In genomic region chr4:47402200-47402599, GRCm38 (mm10) we compare ENCODE assay signal across 21 mouse cellular contexts. TPM values are rescaled to one million over a fixed set of nuclear protein-coding genes. Genes with fewer than 3 reads are reported as not detected.
DNase-seq lines count a peak whose midpoint lies in the region; ATAC-seq and TF ChIP-seq lines count a peak whose summit lies in the region.
"Had no signal": no experiment of that assay in that cellular context is flagged by ENCODE, and none has a peak within 500 bp of the region (broad histone marks: within the 10 kb centered on the region; RNA-seq: fewer than 3 reads in every experiment).

No protein-coding gene starts in this region.

- 0 out of 2 replicates have a peak, but pooled peaks have one; percentile 41 for ATAC-seq in lung, embryonic 14.5 days (ENCODE audit: insufficient read depth)
- ATAC-seq in heart, embryonic 13.5 days (ENCODE audit: extremely low read depth, insufficient number of reproducible peaks, low FRiP score, low TSS enrichment): peak; percentile 51; the same call in 1 of the 2 replicates
- peak; percentile 51; the same call in 1 of the 2 replicates for ATAC-seq in megakaryocyte progenitor cell, adult 5-6 weeks (replicated peaks; ENCODE audit: poor library complexity)
- no peak for ATAC-seq in hindbrain, embryonic 12.5 days (ENCODE audit: low FRiP score)
- no peak for ATAC-seq in neural tube, embryonic 15.5 days (ENCODE audit: low FRiP score)
- ATAC-seq: hindbrain, embryonic 16.5 days; intestine, embryonic 16.5 days had no signal

- H3K4me1 ChIP-seq in lung, embryonic 14.5 days (ENCODE audit: insufficient read depth): no peaks in the 10 kb centered on the region
- H3K4me1 ChIP-seq in heart, embryonic 13.5 days: peaks cover 28% of the 10 kb centered on the region
- H3K4me1 ChIP-seq in hindbrain, embryonic 12.5 days: no peaks in the 10 kb centered on the region
- no peaks in the 10 kb centered on the region for H3K4me1 ChIP-seq in neural tube, embryonic 15.5 days
- H3K4me1 ChIP-seq: embryonic facial prominence, embryonic 10.5 days; kidney, embryonic 15.5 days; liver, embryonic 13.5 days; stomach, embryonic 15.5 days had no signal

- no peak for TF ChIP-seq CTCF in lung, embryonic 14.5 days (IDR thresholded peaks at IDR 0.05; ENCODE audit: low read depth)

- no peak overlapping the region for H3K27ac ChIP-seq in lung, embryonic 14.5 days (ENCODE audit: low read depth)
- H3K27ac ChIP-seq in heart, embryonic 13.5 days (replicated peaks): peak overlapping the region; percentile 86
- H3K27ac ChIP-seq in hindbrain, embryonic 12.5 days: no peak overlapping the region
- H3K27ac ChIP-seq in neural tube, embryonic 15.5 days (replicated peaks): no peak overlapping the region
- H3K27ac ChIP-seq: embryonic facial prominence, embryonic 10.5 days; kidney, embryonic 15.5 days; left cerebral cortex, adult 2 months; liver, embryonic 13.5 days; stomach, embryonic 15.5 days had no signal

- H3K4me3 ChIP-seq in lung, embryonic 14.5 days (ENCODE audit: low read depth, low read length): no peak overlapping the region
- H3K4me3 ChIP-seq in heart, embryonic 13.5 days: no peak overlapping the region
- no peak overlapping the region for H3K4me3 ChIP-seq in hindbrain, embryonic 12.5 days
- H3K4me3 ChIP-seq in neural tube, embryonic 15.5 days (replicated peaks): no peak overlapping the region
- H3K4me3 ChIP-seq: embryonic facial prominence, embryonic 10.5 days; kidney, embryonic 15.5 days; left cerebral cortex, adult 2 months; liver, embryonic 13.5 days; stomach, embryonic 15.5 days had no signal

- H3K36me3 ChIP-seq in lung, embryonic 14.5 days (ENCODE audit: insufficient read depth): peaks cover 52% of the 10 kb centered on the region
- peaks cover 64% of the 10 kb centered on the region for H3K36me3 ChIP-seq in heart, embryonic 13.5 days
- H3K36me3 ChIP-seq in hindbrain, embryonic 12.5 days: peaks cover 35% of the 10 kb centered on the region
- peaks cover 19% of the 10 kb centered on the region for H3K36me3 ChIP-seq in neural tube, embryonic 15.5 days
- H3K36me3 ChIP-seq: stomach, embryonic 15.5 days had no signal

- no peaks in the 10 kb centered on the region for H3K9me3 ChIP-seq in lung, embryonic 14.5 days (ENCODE audit: low read depth, low read length)
- no peaks in the 10 kb centered on the region for H3K9me3 ChIP-seq in heart, embryonic 13.5 days
- no peaks in the 10 kb centered on the region for H3K9me3 ChIP-seq in hindbrain, embryonic 12.5 days (replicated peaks)
- no peaks in the 10 kb centered on the region for H3K9me3 ChIP-seq in neural tube, embryonic 15.5 days (replicated peaks)
- H3K9me3 ChIP-seq: embryonic facial prominence, embryonic 10.5 days; kidney, embryonic 15.5 days; liver, embryonic 13.5 days; stomach, embryonic 15.5 days had no signal

- DNase-seq in lung, embryonic 14.5 days: no peak
- DNase-seq in lung, adult 18-20 months: no peak
- peak; percentile 31 for DNase-seq in adipocyte (ENCODE audit: low spot score)
- no peak for DNase-seq in spleen, postnatal 14 days (ENCODE audit: low spot score in 2 of 2)
- DNase-seq: cerebellum, adult 8-10 months; kidney, postnatal 4 days; layer of hippocampus, adult 9-11 months; liver, embryonic 13.5 days; lung, postnatal 14 days; thymus, adult 18-20 months had no signal

- H3K27me3 ChIP-seq in lung, embryonic 14.5 days (ENCODE audit: insufficient read depth, low read length): no peaks in the 10 kb centered on the region
- no peaks in the 10 kb centered on the region for H3K27me3 ChIP-seq in heart, embryonic 13.5 days (replicated peaks)
- H3K27me3 ChIP-seq in hindbrain, embryonic 12.5 days: no peaks in the 10 kb centered on the region
- H3K27me3 ChIP-seq in neural tube, embryonic 15.5 days (replicated peaks): no peaks in the 10 kb centered on the region
- H3K27me3 ChIP-seq: kidney, embryonic 15.5 days; liver, embryonic 13.5 days; stomach, embryonic 15.5 days had no signal

- H3K4me2 ChIP-seq in lung, embryonic 14.5 days: no peak overlapping the region
- peak overlapping the region; percentile 16; the same call in 1 of the 2 replicates for H3K4me2 ChIP-seq in heart, embryonic 13.5 days
- no peak overlapping the region for H3K4me2 ChIP-seq in hindbrain, embryonic 12.5 days (replicated peaks)
- H3K4me2 ChIP-seq in neural tube, embryonic 15.5 days: no peak overlapping the region
- H3K4me2 ChIP-seq: kidney, embryonic 15.5 days; liver, embryonic 13.5 days; midbrain, embryonic 11.5 days; stomach, embryonic 15.5 days had no signal

- no peak overlapping the region for H3K9ac ChIP-seq in lung, embryonic 14.5 days
- no peak overlapping the region for H3K9ac ChIP-seq in heart, embryonic 13.5 days
- no peak overlapping the region for H3K9ac ChIP-seq in hindbrain, embryonic 12.5 days
- no peak overlapping the region for H3K9ac ChIP-seq in neural tube, embryonic 15.5 days (replicated peaks)
- H3K9ac ChIP-seq: kidney, embryonic 15.5 days; liver, embryonic 13.5 days; stomach, embryonic 15.5 days had no signal

RNA-seq across cellular contexts. Expression of gene Tgfbr1, which starts 49.2 kb away (rescaled TPM):
- polyA plus RNA-seq in lung, embryonic 14.5 days (2014; fragmentation: Nextera tagmentation; extraction: Ambion mirVana): 36.6 and 38.4 TPM in 2 replicates
- polyA plus RNA-seq in heart, embryonic 13.5 days (2015; fragmentation: Nextera tagmentation; extraction: Ambion mirVana): 23.5 and 25.4 TPM in 2 replicates
- 18.4 and 19.5 TPM in 2 replicates for total RNA-seq in megakaryocyte progenitor cell, adult 5-6 weeks (2015)
- total RNA-seq in megakaryocyte progenitor cell, adult 5-6 weeks (2017): 19.9 and 23.1 TPM in 2 replicates
- polyA plus RNA-seq in hindbrain, embryonic 12.5 days (2016; fragmentation: Nextera tagmentation; extraction: Ambion mirVana): 96.7 and 102 TPM in 2 replicates
- 24.6 and 26.7 TPM in 2 replicates for polyA plus RNA-seq in neural tube, embryonic 15.5 days (2015; fragmentation: Nextera tagmentation; extraction: Ambion mirVana)

Comparison
In these comparisons a context has a peak if more than half of its experiments do, and no peak if none do; other contexts are left out.
1. ATAC-seq: peak in lung, embryonic 14.5 days (single experiment), heart, embryonic 13.5 days (single experiment) and megakaryocyte progenitor cell, adult 5-6 weeks (single experiment); none in hindbrain, embryonic 12.5 days (single experiment) and neural tube, embryonic 15.5 days (single experiment).